Mouse (Mus musculus) hindbrain, embryonic 13.5 days (tissue): ENCODE measurements around the gene Rabl3. TPM values are rescaled to one million over a fixed set of nuclear protein-coding genes. Genes with fewer than 3 reads are reported as not detected.

Experiments used
- ATAC-seq: fragments of 200-750 bp; cut with Nextera tagmentation; 2 replicates; pipeline ENCODE4 v1.8.0; 2017; ENCODE audit warnings: moderate TSS enrichment; ENCODE audit not compliant: low FRiP score
- H3K27ac ChIP-seq: fragments of 300-500 bp; sonication (generic); 2 replicates; pipeline ENCODE4 v1.5.1; 2015; ENCODE audit warnings: inconsistent platforms, mild to moderate bottlenecking, moderate library complexity
- H3K27me3 ChIP-seq: fragments of 300-500 bp; sonication (generic); 2 replicates; pipeline ENCODE4 v1.6.1; 2015; ENCODE audit warnings: mild to moderate bottlenecking, inconsistent platforms
- H3K36me3 ChIP-seq: fragments of 300-500 bp; sonication (generic); 2 replicates; pipeline ENCODE4 v1.6.1; 2015; ENCODE audit warnings: mild to moderate bottlenecking, inconsistent platforms
- H3K4me1 ChIP-seq: fragments of 300-500 bp; sonication (generic); replicated peaks from 2 replicates; pipeline ENCODE4 v1.6.1; 2015; ENCODE audit warnings: inconsistent platforms
- H3K4me2 ChIP-seq: fragments of 300-500 bp; sonication (generic); 2 replicates; pipeline ENCODE4 v1.6.1; 2015; ENCODE audit warnings: inconsistent platforms, mild to moderate bottlenecking, moderate library complexity
- H3K4me3 ChIP-seq: fragments of 300-500 bp; sonication (generic); 2 replicates; pipeline ENCODE4 v1.5.1; 2015; ENCODE audit warnings: mild to moderate bottlenecking, inconsistent platforms
- H3K9ac ChIP-seq: fragments of 300-500 bp; sonication (generic); 2 replicates; pipeline ENCODE4 v1.6.1; 2015; ENCODE audit warnings: mild to moderate bottlenecking, inconsistent platforms
- H3K9me3 ChIP-seq: fragments of 300-500 bp; sonication (generic); 2 replicates; pipeline ENCODE4 v1.6.1; 2016; ENCODE audit warnings: inconsistent platforms
- WGBS: fragments of 180-500 bp; shearing (Covaris S2); methylation state at CpG from one replicate; pipeline ENCODE4 v1.1.7; 2015; 5-methylcytosine and 5-hydroxymethylcytosine counted together
- polyA plus RNA-seq: library from polyadenylated mRNA; unstranded; fragments of >200 nt; fragmentation: Nextera tagmentation; extraction: Ambion mirVana; gene quantifications from 2 replicates; pipeline ENCODE4 v1.2.1, GENCODE M21; 2015

Rabl3 gene
- polyA plus RNA-seq, 1 experiment from 2014 or later = 20.5 TPM

DNA sequence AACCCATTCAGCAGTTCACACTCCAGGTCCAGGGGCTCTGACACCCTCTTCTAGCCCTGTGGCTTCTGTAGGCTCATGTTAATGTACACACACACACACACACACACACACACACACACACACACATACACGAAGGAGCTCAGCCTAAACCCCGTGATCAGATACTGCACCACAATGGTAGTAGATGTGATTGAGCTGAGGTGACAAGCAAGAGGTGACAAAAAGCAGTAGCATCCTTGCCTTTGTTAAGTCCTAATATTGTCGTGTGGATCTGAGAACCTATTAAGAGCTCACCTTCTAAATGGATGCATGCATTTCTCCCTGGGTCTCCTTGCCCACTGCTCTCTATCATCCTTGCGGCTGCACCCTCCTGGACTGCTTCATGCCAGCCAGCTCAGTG lies 41.0 kb downstream of the Rabl3 start:
- H3K9ac ChIP-seq = no peak overlapping the region
- H3K27me3 ChIP-seq = no peaks in the 10 kb centered on the region
- H3K9me3 ChIP-seq = no peaks in the 10 kb centered on the region
- no peak overlapping the region for H3K27ac ChIP-seq
- no peaks in the 10 kb centered on the region for H3K36me3 ChIP-seq
- no peak for ATAC-seq
- H3K4me3 ChIP-seq = no peak overlapping the region
- whole genome bisulfite sequencing = 91% methylated on average over 4 of the region's 4 CpGs
- no peak overlapping the region for H3K4me2 ChIP-seq
- peaks cover 27% of the 10 kb centered on the region for H3K4me1 ChIP-seq

DNA sequence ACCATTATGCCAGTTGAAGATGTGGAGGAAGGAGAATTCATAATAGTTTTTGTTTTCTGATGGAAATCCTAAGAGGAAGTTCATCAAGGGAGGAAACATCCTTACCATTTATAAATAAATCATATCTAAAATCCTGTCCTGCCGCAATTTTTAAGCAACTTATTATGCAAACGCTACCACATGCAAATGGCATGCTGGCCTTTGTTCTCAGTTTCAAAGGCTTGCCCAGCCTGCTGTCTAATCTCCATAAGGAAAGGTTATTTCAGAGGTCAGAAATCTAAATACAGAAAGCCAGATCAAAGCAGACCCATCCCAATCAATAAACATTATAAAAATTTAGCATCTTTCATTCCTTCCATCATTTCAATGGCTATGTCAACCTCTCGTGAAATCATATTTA lies 42.2 kb downstream of the Rabl3 start:
- 33% methylated on average over 3 of the region's 3 CpGs for WGBS
- Histone ChIP-seq H3K9ac (no peak overlapping the region), H3K4me3 (no peak overlapping the region), H3K4me1 (peaks cover 30% of the 10 kb centered on the region), H3K4me2 (no peak overlapping the region), H3K36me3 (no peaks in the 10 kb centered on the region), H3K27ac (no peak overlapping the region), H3K9me3 (no peaks in the 10 kb centered on the region), H3K27me3 (no peaks in the 10 kb centered on the region)
- ATAC-seq = no peak

DNA sequence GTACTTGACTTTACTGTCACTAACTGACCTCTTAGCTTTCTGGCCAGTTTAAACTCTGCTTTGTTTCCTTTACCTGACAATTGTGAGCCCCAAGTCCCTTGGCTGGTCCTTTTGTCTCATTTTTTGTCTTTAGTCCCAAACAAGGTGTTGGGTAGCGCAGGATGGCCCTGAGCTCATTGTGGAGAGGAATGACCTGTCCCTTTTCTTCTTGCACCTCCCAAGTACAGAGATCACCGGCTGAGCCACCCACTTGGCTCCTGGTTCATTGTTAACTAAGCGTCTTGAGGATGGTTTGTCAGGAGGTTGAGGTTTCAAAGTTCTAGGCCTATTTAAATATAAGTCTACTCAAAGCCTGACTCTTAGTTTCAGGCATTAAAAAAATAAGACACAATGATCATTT lies 43.6 kb downstream of the Rabl3 start:
- H3K36me3 ChIP-seq = no peaks in the 10 kb centered on the region
- peaks cover 30% of the 10 kb centered on the region for H3K4me1 ChIP-seq
- H3K9ac ChIP-seq = no peak overlapping the region
- WGBS = 73% methylated on average over 3 of the region's 3 CpGs
- no peak overlapping the region for H3K4me2 ChIP-seq
- no peak for ATAC-seq
- H3K4me3 ChIP-seq = no peak overlapping the region
- no peaks in the 10 kb centered on the region for H3K27me3 ChIP-seq
- H3K9me3 ChIP-seq = no peaks in the 10 kb centered on the region
- H3K27ac ChIP-seq = peak overlapping the region; percentile 95

DNA sequence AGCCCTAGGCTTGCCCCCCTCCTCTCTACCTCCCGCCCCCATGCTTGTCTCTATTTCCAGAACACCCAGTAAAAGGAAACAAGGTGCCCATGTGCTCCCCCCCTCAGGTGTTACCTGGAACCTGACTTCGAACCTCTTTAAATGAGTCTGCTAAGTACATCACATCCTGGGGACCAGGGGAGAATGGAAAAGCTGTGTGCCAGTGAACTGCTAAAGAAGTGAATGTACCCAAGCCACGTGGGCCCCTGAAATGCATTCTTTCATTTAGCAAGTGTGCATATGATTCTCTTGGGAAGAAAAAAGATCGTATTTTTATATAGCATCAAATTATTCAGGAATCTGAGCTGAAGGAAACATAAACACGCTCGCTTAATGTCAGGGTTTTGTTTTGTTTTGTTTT lies 44.1 kb downstream of the Rabl3 start:
- Histone ChIP-seq H3K27ac (peak overlapping the region; percentile 95), H3K9ac (peak overlapping the region; percentile 65), H3K4me1 (peaks cover 30% of the 10 kb centered on the region), H3K27me3 (no peaks in the 10 kb centered on the region), H3K9me3 (no peaks in the 10 kb centered on the region), H3K4me2 (peak overlapping the region; percentile 49), H3K4me3 (peak overlapping the region; percentile 25; the same call in 1 of the 2 replicates), H3K36me3 (no peaks in the 10 kb centered on the region)
- no peak for ATAC-seq
- WGBS = 27% methylated on average over 6 of the region's 6 CpGs

DNA sequence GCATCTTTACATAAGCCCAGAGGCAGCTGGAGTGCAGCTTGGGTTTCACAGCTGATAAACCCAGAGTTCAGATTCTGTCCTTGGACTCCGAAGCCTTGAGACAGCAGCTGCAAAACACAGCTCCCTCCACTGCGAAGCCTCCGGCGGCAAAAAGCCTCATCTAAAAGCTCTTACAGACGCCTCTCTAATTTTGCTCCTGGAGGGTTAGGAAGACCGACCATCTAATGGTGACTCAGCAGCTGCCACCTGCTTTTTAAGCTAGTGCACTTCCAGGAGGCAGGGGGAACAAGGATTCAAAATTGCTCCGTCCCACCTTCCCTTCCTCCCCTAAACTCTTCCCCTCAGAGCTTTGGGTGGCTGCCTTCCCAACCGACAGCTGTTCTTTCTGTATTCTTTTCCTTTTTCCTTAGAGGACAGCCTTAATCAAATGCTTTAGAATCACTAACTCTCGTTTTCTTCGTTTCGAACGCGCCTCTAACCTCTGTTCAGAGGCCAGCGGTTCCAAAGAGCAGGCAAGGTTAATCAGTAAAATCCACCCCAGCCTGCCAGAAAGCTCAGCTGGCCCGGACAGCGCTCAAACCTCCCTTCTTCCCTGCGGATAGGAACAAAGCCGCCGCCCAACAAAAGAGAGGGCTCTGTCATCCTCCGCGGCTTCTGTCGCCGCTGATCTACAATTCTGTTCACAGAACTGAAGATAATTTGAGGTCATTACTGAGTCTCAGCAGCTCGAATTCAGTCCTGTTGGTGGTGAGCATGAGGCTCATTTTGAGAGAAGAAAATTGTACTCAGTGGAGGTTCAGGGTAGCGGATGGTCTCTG lies 44.7 kb downstream of the Rabl3 start:
- Histone ChIP-seq H3K36me3 (no peaks in the 10 kb centered on the region), H3K4me3 (peak overlapping the region; percentile 25), H3K9ac (peak overlapping the region; percentile 65), H3K27me3 (no peaks in the 10 kb centered on the region), H3K9me3 (no peaks in the 10 kb centered on the region), H3K27ac (peak overlapping the region; percentile 95), H3K4me2 (peak overlapping the region; percentile 49), H3K4me1 (peaks cover 30% of the 10 kb centered on the region)
- ATAC-seq = peak; percentile 84
- 2% methylated on average over 25 of the region's 25 CpGs for WGBS

DNA sequence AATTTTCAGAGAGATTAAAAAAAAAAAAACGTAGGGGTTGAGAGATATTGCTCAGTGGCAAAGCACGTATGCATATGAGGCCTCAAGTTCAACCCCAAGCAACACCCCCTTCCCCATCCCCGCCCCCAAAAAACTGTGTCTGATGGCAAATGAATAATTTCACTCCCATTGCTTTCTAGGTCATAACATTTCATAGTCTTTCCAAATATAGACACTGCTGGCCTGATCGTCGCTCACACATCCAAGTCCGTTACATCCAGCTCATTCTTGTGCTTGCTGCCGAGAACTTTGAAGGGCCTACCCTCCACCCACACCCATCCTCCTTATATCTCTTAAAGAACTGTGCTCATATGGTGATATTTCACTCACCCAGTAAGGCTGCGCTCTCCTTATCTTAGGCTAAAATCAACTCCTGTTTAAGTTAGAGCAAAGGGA lies 45.5 kb downstream of the Rabl3 start:
- Histone ChIP-seq H3K27ac (peak overlapping the region; percentile 95), H3K9ac (0 out of 2 replicates have a peak overlapping the region, but pooled peaks have one; percentile 65), H3K9me3 (no peaks in the 10 kb centered on the region), H3K4me2 (no peak overlapping the region; the same call in 1 of the 2 replicates), H3K36me3 (no peaks in the 10 kb centered on the region), H3K4me1 (peaks cover 33% of the 10 kb centered on the region), H3K4me3 (no peak overlapping the region), H3K27me3 (no peaks in the 10 kb centered on the region)
- ATAC-seq = peak; percentile 18; the same call in 1 of the 2 replicates
- WGBS = 43% methylated on average over 8 of the region's 8 CpGs

DNA sequence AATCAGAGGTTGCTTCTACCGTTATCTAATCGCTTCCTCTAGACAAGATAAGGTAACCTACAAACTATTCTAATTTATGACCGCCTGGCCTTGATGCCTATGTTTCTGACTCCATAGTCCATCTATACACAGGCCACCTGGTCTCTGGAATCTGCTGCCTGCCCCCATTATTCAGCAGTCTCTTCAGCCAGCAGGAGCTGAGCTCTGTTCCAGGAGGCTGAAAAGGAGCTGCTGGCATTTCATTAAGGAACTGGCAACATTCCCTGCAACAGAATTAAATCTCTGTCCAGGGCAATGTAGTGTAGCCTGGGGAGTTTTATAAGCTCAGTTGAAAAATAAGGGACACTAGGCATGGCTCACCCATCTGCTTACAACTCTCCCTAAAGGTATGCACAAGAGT lies 51.2 kb downstream of the Rabl3 start:
- peak; percentile 50 for ATAC-seq
- H3K9me3 ChIP-seq = no peaks in the 10 kb centered on the region
- no peaks in the 10 kb centered on the region for H3K36me3 ChIP-seq
- WGBS = 78% methylated on average over 3 of the region's 3 CpGs
- H3K27ac ChIP-seq = peak overlapping the region; percentile 35; the same call in 1 of the 2 replicates
- peaks cover 13% of the 10 kb centered on the region for H3K4me1 ChIP-seq
- H3K4me2 ChIP-seq = no peak overlapping the region
- H3K4me3 ChIP-seq = no peak overlapping the region
- H3K27me3 ChIP-seq = no peaks in the 10 kb centered on the region
- H3K9ac ChIP-seq = no peak overlapping the region

DNA sequence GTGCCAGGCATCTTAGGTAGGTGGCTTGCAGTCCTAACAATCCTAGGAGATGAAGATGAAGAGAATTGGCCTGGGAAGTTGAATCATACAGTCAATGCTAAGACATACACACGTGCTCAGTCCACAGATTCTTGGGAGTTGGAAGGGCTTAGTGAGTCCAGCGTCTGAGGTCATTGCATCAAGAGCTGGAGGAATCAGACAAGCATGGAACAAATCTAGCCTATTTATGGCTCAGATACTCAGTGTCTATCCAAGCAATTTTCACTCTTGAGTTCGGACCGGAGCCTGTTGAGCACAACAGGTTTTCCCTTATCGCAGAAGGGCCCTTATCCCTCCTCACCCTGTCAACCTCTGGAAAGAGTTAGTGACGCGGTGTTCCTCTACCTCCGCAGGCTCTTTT lies 51.9 kb downstream of the Rabl3 start:
- 92% methylated on average over 8 of the region's 8 CpGs for WGBS
- no peak overlapping the region for H3K4me2 ChIP-seq

DNA sequence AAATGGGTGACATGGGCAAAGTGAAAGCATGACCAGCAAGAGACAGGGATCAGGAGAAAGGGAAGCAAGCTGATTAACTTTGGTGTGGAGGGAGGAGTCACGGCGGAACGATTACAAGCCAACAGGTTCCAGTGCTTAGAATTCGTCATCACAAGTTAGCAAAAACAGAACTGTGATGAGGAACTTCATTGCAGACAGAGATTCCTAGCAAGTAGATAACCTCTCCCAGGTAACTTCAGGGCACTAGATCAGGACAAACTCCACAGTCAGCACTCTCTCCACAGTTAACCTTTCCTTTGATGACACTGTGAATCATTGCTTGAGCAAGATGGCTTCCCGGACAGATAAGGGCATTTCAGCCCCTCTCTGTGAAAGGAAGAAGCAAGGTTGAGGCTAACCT lies 57.7 kb downstream of the Rabl3 start:
- no peaks in the 10 kb centered on the region for H3K4me1 ChIP-seq
- WGBS = 82% methylated on average over 5 of the region's 5 CpGs
- no peaks in the 10 kb centered on the region for H3K9me3 ChIP-seq
- H3K9ac ChIP-seq = no peak overlapping the region
- no peaks in the 10 kb centered on the region for H3K36me3 ChIP-seq
- H3K27me3 ChIP-seq = no peaks in the 10 kb centered on the region
- no peak overlapping the region for H3K27ac ChIP-seq
- no peak overlapping the region for H3K4me3 ChIP-seq
- no peak overlapping the region for H3K4me2 ChIP-seq
- ATAC-seq = no peak

More for the DNA sequence above, 51.9 kb downstream of the Rabl3 start:
- Histone ChIP-seq H3K27ac (no peak overlapping the region), H3K4me3 (no peak overlapping the region), H3K9me3 (no peaks in the 10 kb centered on the region), H3K9ac (no peak overlapping the region), H3K4me1 (peaks cover 13% of the 10 kb centered on the region), H3K36me3 (no peaks in the 10 kb centered on the region), H3K27me3 (no peaks in the 10 kb centered on the region)
- no peak for ATAC-seq

DNA sequence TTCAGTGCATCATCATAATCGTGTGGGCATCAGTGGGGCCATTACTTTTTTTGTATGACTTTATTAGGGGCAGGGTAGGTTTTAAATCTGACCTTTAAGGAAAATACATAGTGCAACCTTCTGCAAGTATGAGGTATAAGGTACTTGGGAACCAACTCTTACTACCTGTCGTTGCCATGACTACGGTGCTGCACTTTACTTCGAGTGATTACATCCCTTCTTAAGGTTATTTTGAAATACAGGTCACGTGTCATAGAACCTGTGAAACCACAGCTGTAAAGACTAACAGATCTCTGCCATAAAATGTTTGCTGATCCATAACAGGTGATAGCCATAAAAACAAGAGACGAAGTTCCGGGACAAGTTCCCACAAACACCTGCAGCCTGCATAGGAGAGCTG lies 58.8 kb downstream of the Rabl3 start:
- Histone ChIP-seq H3K9ac (no peak overlapping the region), H3K4me3 (no peak overlapping the region), H3K27me3 (no peaks in the 10 kb centered on the region), H3K27ac (no peak overlapping the region), H3K36me3 (no peaks in the 10 kb centered on the region), H3K9me3 (no peaks in the 10 kb centered on the region), H3K4me2 (no peak overlapping the region), H3K4me1 (no peaks in the 10 kb centered on the region)
- 92% methylated on average over 7 of the region's 7 CpGs for WGBS
- ATAC-seq = no peak

DNA sequence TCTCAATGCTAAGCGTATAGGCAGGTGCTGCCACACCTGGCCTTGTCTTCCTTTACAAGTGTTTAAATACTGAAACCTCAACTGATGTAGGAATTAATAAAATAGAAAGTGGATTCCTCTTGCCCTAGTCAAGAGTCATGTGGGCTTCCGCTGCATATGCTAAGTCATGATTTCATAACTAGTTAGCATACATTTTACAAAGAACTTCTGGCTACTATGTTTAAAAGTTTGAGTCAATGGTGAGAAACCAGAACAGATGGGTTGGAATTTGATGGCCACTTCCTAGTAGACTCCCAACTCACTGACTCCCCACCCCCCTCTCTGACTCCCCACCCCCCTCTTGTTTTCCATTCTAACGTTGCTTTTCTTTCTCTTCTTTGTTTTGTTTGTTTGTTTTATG lies 59.6 kb downstream of the Rabl3 start:
- Histone ChIP-seq H3K4me1 (no peaks in the 10 kb centered on the region), H3K4me2 (no peak overlapping the region), H3K36me3 (no peaks in the 10 kb centered on the region), H3K27ac (no peak overlapping the region), H3K9ac (no peak overlapping the region), H3K27me3 (no peaks in the 10 kb centered on the region), H3K4me3 (no peak overlapping the region), H3K9me3 (no peaks in the 10 kb centered on the region)
- no peak for ATAC-seq
- WGBS = 72% methylated on average over 3 of the region's 3 CpGs

DNA sequence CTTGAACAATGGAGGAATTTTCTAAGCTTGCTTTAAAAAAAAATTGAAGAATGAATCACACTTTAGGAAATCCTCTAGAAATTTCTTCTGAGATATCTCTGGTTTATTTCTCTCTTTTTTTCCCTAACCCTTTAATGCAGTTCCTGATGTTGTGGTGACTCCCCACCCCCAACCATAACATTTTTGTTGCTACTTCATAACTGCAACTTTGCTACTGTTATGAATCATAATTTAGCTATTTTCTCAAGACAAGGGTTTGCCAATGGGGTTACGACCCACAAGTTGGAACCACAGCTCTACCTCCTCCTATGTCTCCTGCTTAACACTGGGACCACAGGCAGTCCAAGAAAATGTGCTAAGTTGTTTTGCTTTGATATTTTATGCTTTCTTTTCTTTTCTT lies 63.7 kb downstream of the Rabl3 start:
- no peak overlapping the region for H3K4me2 ChIP-seq
- 89% methylated on average over 1 of the region's 1 CpGs for WGBS
- H3K36me3 ChIP-seq = no peaks in the 10 kb centered on the region
- H3K27me3 ChIP-seq = no peaks in the 10 kb centered on the region
- H3K9me3 ChIP-seq = no peaks in the 10 kb centered on the region
- H3K4me3 ChIP-seq = no peak overlapping the region
- peaks cover 2% of the 10 kb centered on the region; the same call in 1 of the 2 replicates for H3K4me1 ChIP-seq
- H3K9ac ChIP-seq = no peak overlapping the region
- no peak for ATAC-seq
- H3K27ac ChIP-seq = no peak overlapping the region

DNA sequence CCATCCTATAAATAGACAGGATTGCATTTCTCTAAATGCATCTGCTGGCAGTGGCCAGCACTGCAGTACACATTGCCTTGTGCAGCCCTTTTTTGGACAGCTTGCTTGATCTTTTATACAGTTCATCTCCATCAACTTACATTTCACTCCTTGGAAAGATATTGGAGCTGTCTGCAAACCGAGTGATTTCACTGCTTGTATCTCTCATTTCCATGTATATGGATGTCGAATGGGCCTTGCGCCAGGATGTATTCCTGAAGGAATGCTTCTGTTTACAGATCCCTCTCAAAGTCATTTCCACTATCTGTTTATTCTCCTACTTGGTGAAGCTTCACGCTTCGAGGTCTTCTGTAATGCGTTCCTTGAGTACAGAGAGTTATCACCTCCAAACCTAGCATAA lies 64.6 kb downstream of the Rabl3 start:
- no peak overlapping the region for H3K4me3 ChIP-seq
- no peak for ATAC-seq
- H3K4me2 ChIP-seq = no peak overlapping the region
- H3K4me1 ChIP-seq = peaks cover 10% of the 10 kb centered on the region
- WGBS = 90% methylated on average over 6 of the region's 6 CpGs
- no peak overlapping the region for H3K9ac ChIP-seq
- H3K36me3 ChIP-seq = no peaks in the 10 kb centered on the region
- H3K27ac ChIP-seq = no peak overlapping the region
- H3K27me3 ChIP-seq = no peaks in the 10 kb centered on the region
- no peaks in the 10 kb centered on the region for H3K9me3 ChIP-seq
